Mouse (Mus musculus): ENCODE data around the gene Myrf.

- TF ChIP-seq EP300 (IDR thresholded peaks at IDR 0.05) (no peak), CTCF (IDR thresholded peaks at IDR 0.05) (peak; percentile 67)
Observed at GRCm38 (mm10) chr19:10182670-10183298, 57.8 kb downstream of the Myrf start, which contains the start of gene Fads1.
